Mouse (Mus musculus) gastrocnemius, postnatal 36 days (tissue): Measurements from ENCODE around the gene Glud1. TPM values are rescaled to one million over a fixed set of nuclear protein-coding genes. Genes with fewer than 3 reads are reported as not detected.

Experiments used
- DNase-seq, 2 experiments: peaks; one replicate each; pipeline ENCODE4 v3.0.0; 2022
- intact Hi-C: fragments of 180-260 bp; cut with DNase I; formaldehyde crosslinking; loops from one replicate; pipeline ENCODE4 v1.15.1; 2025
- total RNA-seq, 2 experiments: library from RNA; stranded (reverse); gene quantifications; 2 replicates each; pipeline ENCODE4 v1.2.3; 2021

Gene Glud1
- total RNA-seq, 2 experiments from 2014 or later = 99.3 to 134 TPM

DNA sequence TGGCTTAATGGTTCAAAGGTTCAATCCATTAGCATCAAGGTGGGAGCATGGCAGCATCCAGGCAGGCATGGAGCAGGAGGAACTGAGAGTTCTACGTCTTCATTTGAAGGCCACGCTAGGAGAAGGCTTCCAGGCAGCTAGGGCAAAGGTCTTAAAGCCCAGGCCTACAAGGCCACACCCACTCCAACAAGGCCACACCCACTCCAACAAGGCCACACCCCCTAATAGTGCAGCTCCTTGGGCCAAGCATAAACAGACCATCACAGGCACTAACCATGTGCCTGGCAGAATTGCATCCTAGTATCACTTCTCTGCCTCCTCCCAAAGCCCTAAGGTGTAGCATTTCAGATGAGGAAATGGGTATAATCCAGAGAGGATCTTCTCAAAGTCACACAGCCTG is 61.2 kb downstream of the Glud1 start:
- no peak for DNase-seq
- intact Hi-C loops = loop anchor here (2.0 to 5.0 kb wide), 3 partner anchors 27 to 406 kb away; no protein-coding TSS in a partner anchor

DNA sequence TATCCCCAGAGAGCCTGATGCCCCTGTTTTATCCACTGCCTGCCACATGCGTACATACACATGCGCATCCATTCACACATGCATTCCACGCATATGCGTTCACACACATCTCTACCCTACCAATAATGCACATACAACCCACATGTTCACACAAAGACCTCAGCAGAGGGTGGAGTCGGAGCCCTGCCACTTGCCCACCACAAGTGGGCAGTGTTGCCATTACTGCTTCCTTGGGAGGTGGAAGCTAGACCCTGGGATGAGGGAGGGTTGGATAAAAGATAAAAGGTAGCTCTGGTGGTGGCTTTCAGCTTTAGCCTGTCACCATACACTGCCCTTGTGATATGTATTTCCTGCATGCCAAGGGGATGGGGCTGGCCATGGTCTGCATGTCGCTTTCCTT is 62.1 kb downstream of the Glud1 start:
- peak in 1 of 2 experiments; percentile 56 for DNase-seq
- intact Hi-C loops = loop anchor here (5.0 kb wide), 2 partner anchors 180 to 405 kb away; no protein-coding TSS in a partner anchor

DNA sequence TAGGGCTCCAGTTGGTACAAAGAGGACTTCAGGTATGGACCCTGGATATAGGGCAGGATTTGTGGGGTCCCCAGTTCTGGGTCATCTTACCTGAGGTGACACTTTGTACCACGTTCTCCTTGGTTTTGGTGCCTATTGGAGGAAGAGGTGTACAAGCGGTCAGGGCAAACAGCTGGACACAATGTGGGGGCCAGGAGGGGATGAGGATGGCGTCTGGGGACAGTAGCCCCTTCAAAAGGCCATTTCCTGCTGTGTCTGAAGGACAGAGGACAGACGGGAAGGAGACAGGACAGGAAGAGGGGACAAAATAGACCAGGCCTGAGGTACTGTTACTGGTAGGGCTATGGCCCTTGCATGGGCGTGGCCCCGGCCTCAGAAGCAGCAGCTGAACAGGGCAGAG is 63.1 kb downstream of the Glud1 start:
- intact Hi-C loops = loop anchor here (5.0 kb wide), 2 partner anchors 179 to 404 kb away; no protein-coding TSS in a partner anchor
- no peak for DNase-seq

DNA sequence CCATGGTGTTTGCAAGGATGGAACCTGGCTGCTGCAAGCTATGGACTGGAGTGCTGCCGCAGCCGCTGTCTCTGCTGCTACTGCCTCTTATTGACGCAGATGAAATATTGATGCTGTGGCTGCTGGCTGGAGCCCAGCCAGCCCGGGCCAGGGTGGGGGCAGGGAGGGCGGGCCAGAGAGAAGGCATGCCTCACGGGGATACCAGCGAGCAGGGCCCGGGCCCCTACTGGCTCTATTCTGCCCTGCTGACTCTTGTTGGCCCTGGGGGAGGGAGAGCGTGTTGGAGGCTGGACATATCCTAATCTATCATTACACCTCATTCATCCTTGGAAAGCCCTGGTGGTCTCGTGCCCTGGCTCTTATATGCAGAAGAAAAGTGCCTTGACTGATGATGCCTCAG is 64.0 kb downstream of the Glud1 start, which contains the start of gene Sncg:
Gene Sncg (minus strand): TSS at position 213 of the 400 bp plus-strand sequence.
- intact Hi-C loops = loop anchor here (2.0 to 5.0 kb wide), 3 partner anchors 16 to 403 kb away; no protein-coding TSS in a partner anchor
- no peak for DNase-seq

DNA sequence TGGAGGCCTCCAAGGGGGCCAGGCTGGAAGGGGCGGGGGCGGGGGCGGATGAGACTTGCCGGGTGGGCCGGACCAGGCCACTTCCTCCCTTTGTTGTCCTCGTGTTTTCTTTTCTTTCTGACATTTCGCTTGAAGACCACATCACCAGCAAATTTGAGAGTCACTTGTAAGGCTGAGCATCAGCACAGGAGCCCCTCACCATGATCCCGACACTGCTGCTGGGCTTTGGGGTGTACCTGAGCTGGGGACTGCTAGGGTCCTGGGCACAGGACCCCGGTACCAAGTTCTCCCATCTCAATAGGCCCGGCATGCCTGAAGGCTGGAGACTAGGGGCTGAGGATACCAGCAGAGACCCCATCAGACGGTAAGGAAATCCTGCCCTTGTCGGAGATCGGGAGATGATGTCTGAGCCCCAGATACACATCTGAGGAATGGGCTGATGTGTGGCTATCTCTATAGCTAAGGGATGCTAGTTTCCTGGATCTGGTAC is 64.9 kb downstream of the Glud1 start, which contains the start of gene Mmrn2:
Gene Mmrn2 (plus strand): TSS at position 51 of the 490 bp plus-strand sequence.
- no peak for DNase-seq
- intact Hi-C loops = loop anchor here (2.0 kb wide), 1 partner anchor 15 kb away; no protein-coding TSS in a partner anchor

DNA sequence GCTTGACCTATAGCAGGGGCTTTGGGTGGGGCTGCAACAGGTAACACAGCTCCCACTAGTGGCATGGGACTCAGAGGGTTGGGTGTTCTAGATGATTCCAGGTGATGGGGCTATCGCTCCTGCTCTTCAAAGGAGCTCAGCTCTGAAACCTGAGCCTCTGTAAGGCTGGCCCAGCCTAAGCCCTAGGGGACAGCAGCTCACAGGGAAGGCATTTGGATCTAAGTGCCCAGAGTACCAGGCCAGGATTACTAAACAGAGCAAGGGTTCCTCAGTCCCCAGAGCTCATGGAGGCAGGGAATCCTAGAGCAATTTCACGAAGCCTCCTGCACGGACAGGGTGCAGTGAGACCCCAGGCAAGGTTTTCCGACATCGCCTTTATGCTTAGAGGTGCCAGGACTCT is 65.4 kb downstream of the Glud1 start:
- no peak for DNase-seq
- intact Hi-C loops = loop anchor here (2.0 kb wide), 1 partner anchor 15 kb away; no protein-coding TSS in a partner anchor

DNA sequence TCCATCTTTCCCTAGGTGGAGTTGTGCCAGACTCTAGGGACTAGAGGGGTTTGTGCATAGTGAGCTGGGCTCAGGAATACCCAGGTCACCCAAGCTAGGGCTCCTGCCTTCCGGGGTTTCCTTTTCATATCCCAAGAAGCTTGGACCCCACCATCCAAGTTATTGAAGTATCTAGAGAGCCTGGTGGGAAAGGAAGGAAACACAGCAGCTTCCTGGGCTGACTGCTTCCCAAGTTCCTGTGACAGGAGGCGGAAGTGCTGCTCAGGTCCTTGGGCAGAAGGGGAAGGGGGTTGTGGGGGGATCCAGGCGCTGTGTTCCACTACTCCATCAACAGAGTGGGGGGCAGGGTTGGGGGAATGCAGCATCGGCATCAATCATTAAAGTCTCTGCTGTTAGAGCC is 66.6 kb downstream of the Glud1 start:
- intact Hi-C loops = no loop called here
- DNase-seq = no peak

DNA sequence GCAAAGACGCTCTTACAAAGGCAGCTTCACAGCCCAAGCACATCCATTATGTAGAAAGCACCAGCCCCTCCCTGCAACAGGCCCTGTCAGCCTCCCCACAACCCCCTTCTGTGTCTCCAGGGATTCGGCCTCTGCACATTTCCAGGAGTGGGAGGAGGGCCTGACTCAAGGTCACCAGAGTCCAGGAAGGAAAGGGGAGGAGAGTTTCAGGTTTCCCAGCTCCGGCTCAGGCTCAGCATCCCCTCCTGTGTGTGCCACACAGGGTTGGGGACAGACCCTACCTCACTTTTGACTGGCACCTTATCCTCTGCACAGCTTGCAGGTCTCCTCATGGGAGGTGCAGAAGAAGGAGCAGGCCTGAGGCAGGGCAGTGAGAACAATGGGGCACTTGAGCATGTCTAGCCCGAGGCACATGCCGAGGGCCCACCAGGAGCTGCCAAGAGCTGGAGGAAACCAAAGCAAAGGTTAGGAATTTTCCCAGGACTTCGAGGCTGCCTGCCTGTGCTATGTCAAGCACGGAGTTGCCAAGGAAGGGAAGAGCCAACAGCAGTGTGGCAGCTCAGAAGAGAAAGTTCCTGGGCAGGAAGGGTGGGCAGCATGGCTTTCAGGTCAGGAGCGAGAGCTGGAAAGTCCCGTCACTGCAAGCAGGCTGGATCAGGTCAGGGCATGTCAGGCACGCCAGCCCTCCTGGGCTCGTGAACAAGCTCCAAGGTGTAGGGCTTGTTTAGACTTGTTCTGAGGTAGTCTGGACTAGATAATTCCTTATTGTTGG is 68.2 kb downstream of the Glud1 start:
- intact Hi-C loops = no loop called here

DNA sequence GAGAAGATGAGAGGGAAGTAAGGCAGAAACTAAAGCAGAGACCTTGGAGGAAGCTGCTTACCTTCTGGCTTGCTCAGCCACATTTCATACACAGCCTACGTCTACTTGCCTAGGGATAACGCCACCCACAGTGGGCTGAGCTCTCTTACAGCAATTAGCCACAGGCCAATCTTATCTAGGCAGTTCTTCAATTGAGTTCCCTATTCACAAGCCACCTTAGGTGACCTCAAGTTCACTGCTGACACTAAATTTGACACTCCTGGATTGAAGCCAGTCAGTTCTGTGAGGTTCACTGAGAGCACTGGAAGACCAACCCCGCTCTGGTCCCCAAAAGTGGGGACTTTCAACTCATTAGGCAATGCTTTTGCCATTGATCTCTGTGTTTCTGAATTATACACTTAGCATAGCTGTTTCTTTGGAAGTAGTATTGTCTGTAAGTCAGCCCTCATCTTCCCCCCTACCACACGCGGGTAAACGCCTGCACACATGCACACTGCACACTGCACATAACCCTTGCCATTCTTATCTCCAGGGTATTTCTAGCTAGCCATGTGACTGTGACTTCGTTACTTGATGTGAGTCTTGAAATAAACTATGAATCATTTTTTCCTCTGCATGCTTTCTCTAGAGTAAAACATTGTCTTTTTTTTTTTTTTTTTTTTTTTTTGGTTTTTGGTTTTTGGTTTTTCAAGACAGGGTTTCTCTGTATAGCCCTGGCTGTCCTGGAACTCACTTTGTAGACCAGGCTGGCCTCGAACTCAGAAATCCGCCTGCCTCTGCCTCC is 72.6 kb downstream of the Glud1 start:
- intact Hi-C loops = no loop called here
- no peak for DNase-seq

More for the DNA sequence above, 68.2 kb downstream of the Glud1 start:
- no peak for DNase-seq

DNA sequence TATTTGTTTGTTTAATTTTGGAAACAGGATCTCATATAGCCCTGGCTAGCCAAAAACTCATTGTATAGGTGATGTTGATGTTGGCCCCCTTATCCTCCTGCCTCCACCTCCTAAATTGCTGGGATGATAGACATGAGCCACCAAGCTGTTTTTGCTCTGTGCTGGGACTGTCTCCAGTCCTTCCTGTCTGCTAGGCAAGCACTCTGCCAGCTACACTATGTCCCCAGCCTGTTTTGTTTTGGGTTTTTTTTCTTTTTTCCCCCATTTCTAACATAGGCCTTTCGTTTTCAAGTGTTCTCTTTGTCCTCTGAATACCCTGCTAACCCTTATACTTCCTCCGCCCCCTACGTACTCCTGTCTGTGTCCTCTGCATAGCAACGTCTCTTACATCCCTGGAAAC is 82.8 kb downstream of the Glud1 start:
- no peak for DNase-seq
- intact Hi-C loops = no loop called here

Other genes with a start within 250 kb of the Glud1 start
- gene Anxa8, start 224.7 kb upstream of the Glud1 start, total RNA-seq = under 1 TPM; 0.54 to 0.67 TPM
- not detected for gene A630023A22Rik, start 208.0 kb upstream of the Glud1 start, total RNA-seq
- under 1 TPM; 0.10 TPM for gene Npy4r, start 158.2 kb upstream of the Glud1 start, total RNA-seq
- gene Gprin2, start 109.1 kb upstream of the Glud1 start, total RNA-seq = under 1 TPM in 1 of 2 experiments, not detected in 1; 0.05 TPM
- under 1 TPM; 0.36 to 0.57 TPM for gene Syt15, start 91.1 kb upstream of the Glud1 start, total RNA-seq
- 10 to 100 TPM in 1 of 2 experiments, 1 to 10 TPM in 1; 9.5 to 10.6 TPM for gene Shld2, start 234 bp upstream of the Glud1 start, total RNA-seq
- gene Fam25c, start 44.7 kb downstream of the Glud1 start, total RNA-seq = not detected
- gene Sncg, start 64.1 kb downstream of the Glud1 start, total RNA-seq = 1 to 10 TPM; 2.8 to 6.0 TPM
- 10 to 100 TPM; 10.1 to 11.4 TPM for gene Mmrn2, start 64.7 kb downstream of the Glud1 start, total RNA-seq
- 10 to 100 TPM; 42.4 to 54.7 TPM for gene Bmpr1a, start 192.6 kb downstream of the Glud1 start, total RNA-seq
- gene 9230112D13Rik, start 212.1 kb downstream of the Glud1 start, total RNA-seq = not detected